Mouse (Mus musculus): ENCODE measurements around the gene Hnrnph1. TPM values are rescaled to one million over a fixed set of nuclear protein-coding genes. Genes with fewer than 3 reads are reported as not detected.

Gene Hnrnph1
- polyA plus RNA-seq, 1 experiment, result 43.2 TPM

Other genes starting within 250 kb of the Hnrnph1 start
- gene Tbc1d9b, start 245.6 kb upstream of the Hnrnph1 start, polyA plus RNA-seq (2012; rRNA removed), result 28.2 and 35.9 TPM in 2 replicates
- gene Mrnip, start 202.5 kb upstream of the Hnrnph1 start, polyA plus RNA-seq (2012; rRNA removed), result 4.9 and 5.0 TPM in 2 replicates
- 111 and 113 TPM in 2 replicates for gene Sqstm1, start 166.2 kb upstream of the Hnrnph1 start, polyA plus RNA-seq (2012; rRNA removed)
- 101 and 123 TPM in 2 replicates for gene Mgat4b, start 166.1 kb upstream of the Hnrnph1 start, polyA plus RNA-seq (2012; rRNA removed)
- gene Ltc4s, start 138.4 kb upstream of the Hnrnph1 start, polyA plus RNA-seq (2012; rRNA removed), result 25.7 and 36.3 TPM in 2 replicates
- 7.1 and 9.3 TPM in 2 replicates for gene Maml1, start 84.7 kb upstream of the Hnrnph1 start, polyA plus RNA-seq (2012; rRNA removed)
- 105 and 112 TPM in 2 replicates for gene Canx, start 51.3 kb upstream of the Hnrnph1 start, polyA plus RNA-seq (2012; rRNA removed)
- 0.17 and 0.30 TPM in 2 replicates for gene Cby3, start 22.5 kb upstream of the Hnrnph1 start, polyA plus RNA-seq (2012; rRNA removed)
- gene Rufy1, start 54.1 kb downstream of the Hnrnph1 start, polyA plus RNA-seq (2012; rRNA removed), result 13.9 and 14.2 TPM in 2 replicates
- 2.9 and 3.9 TPM in 2 replicates for gene Adamts2, start 225.1 kb downstream of the Hnrnph1 start, polyA plus RNA-seq (2012; rRNA removed)